Mouse (Mus musculus) layer of hippocampus, postnatal 25 days (tissue): ENCODE results near the gene Cped1. TPM values are rescaled to one million over a fixed set of nuclear protein-coding genes. Genes with fewer than 3 reads are reported as not detected.
"Not testable (repeated sequence)": the region's sequence is repeated elsewhere in the genome, so short reads cannot be mapped to it uniquely, and the experiment has no call there.

Experiments
- DNase-seq, 2 experiments: peaks; one replicate each; pipeline ENCODE4 v3.0.0; 2022; ENCODE audit warnings: mixed read lengths in 2 of 2, low spot score in 1 of 2; ENCODE audit errors: extremely low spot score in 1 of 2
- total RNA-seq, 2 experiments: library from RNA; stranded (reverse); gene quantifications; 2 replicates each; pipeline ENCODE4 v1.2.3; 2021

The Cped1 gene
- total RNA-seq, 2 experiments from 2014 or later: 1.1 to 1.5 TPM

GRCm38 (mm10) chr6:22072737-22073136 lies 87.0 kb downstream of the Cped1 start:
- DNase-seq: no peak

- no peak for DNase-seq
These were observed 88.7 kb downstream of the Cped1 start for GRCm38 (mm10) chr6:22074232-22075083.

- no peak for DNase-seq
These were observed 93.1 kb downstream of the Cped1 start for GRCm38 (mm10) chr6:22078686-22079264.

- no peak for DNase-seq
These were observed 100.3 kb downstream of the Cped1 start for GRCm38 (mm10) chr6:22086056-22086455.

GRCm38 (mm10) chr6:22088346-22089064 lies 102.8 kb downstream of the Cped1 start:
- DNase-seq: peak in 1 of 2 experiments; percentile 66

GRCm38 (mm10) chr6:22091773-22092172 lies 106.1 kb downstream of the Cped1 start:
- DNase-seq: no peak

GRCm38 (mm10) chr6:22093792-22094191 lies 108.1 kb downstream of the Cped1 start:
- DNase-seq: no peak

- peak in 1 of 2 experiments; percentile 65 for DNase-seq
These were observed 112.0 kb downstream of the Cped1 start for GRCm38 (mm10) chr6:22097709-22098108.

- no peak for DNase-seq
These were observed 114.1 kb downstream of the Cped1 start for GRCm38 (mm10) chr6:22099832-22100231.

GRCm38 (mm10) chr6:22101939-22102338 lies 116.2 kb downstream of the Cped1 start:
- DNase-seq: no peak

- no peak for DNase-seq
These were observed 117.0 kb downstream of the Cped1 start for GRCm38 (mm10) chr6:22102752-22103151.

- no peak for DNase-seq
These were observed 118.0 kb downstream of the Cped1 start for GRCm38 (mm10) chr6:22103713-22104112.

GRCm38 (mm10) chr6:22104211-22104610 lies 118.5 kb downstream of the Cped1 start:
- DNase-seq: no peak

GRCm38 (mm10) chr6:22114079-22114478 lies 128.4 kb downstream of the Cped1 start:
- DNase-seq: no peak

- DNase-seq: no peak
These were observed 131.0 kb downstream of the Cped1 start for GRCm38 (mm10) chr6:22116679-22117078.

GRCm38 (mm10) chr6:22122080-22122479 lies 136.4 kb downstream of the Cped1 start:
- DNase-seq: peak; percentile 20 to 31

GRCm38 (mm10) chr6:22122693-22123092 lies 137.0 kb downstream of the Cped1 start:
- DNase-seq: no peak

GRCm38 (mm10) chr6:22123332-22123731 lies 137.6 kb downstream of the Cped1 start:
- DNase-seq: no peak

- not testable (repeated sequence) for DNase-seq
These were observed 139.0 kb downstream of the Cped1 start for GRCm38 (mm10) chr6:22124575-22125330.

- no peak for DNase-seq
These were observed 149.4 kb downstream of the Cped1 start for GRCm38 (mm10) chr6:22135038-22135631.
